Mouse (Mus musculus): ENCODE measurements around the gene Sit1.

DNA sequence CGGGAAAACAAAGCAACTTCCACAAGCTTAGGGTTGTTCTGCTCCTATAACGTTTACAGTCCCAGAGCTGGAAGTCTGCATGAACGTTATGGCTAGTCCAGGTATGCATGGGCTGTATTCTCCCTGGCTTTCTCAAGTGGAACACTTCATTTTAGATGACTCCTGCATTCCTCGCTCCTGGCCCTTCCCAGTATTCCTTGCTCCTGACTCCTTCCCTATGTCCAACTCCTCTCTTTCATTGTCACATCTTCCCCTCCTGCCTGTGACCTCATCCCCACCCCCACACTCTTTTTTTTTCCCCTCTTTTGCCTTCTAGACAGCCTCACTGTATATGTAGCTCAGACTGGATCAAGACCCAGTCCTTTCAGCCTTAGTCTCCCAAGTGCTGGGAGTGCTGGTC lies 30.3 kb upstream of the Sit1 start:
- no peak for TF ChIP-seq EP300 (IDR thresholded peaks at IDR 0.05; ENCODE audit: insufficient read depth, low read depth, low read length)
- no peak for TF ChIP-seq CTCF (IDR thresholded peaks at IDR 0.05; ENCODE audit: low read depth, low read length)
- no peak for TF ChIP-seq POLR2A (IDR thresholded peaks at IDR 0.05; ENCODE audit: insufficient read depth, low read length)
